Comparison of ENCODE assay signal across 8 mouse cellular contexts in the genomic region with DNA sequence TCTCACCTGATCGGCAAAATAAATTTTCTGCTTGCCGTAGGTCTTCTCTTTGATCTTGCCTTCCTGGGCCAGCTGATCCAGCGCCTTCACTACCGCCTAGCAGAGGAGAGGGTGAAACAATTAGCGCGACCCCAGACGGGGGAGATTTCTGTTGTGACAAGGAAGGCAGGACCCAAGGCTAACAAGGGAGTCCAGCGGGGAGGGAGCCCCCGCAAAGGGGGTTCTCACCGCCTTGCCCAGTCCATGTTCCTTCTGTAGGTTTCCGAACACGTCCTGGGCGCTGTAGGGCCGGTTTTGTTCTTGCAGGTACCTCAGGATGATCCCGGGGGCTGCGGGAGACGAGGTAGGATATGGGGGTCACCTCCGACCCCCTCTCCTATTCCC. TPM values are rescaled to one million over a fixed set of nuclear protein-coding genes. Genes with fewer than 3 reads are reported as not detected.
DNase-seq lines count a peak whose midpoint lies in the region; ATAC-seq and TF ChIP-seq lines count a peak whose summit lies in the region.

No protein-coding gene starts in this region.

- H3K36me3 ChIP-seq in embryonic facial prominence, embryonic 12.5 days = peaks cover 71% of the 10 kb centered on the region
- H3K36me3 ChIP-seq in intestine, postnatal 0 days (ENCODE audit: control insufficient read depth, insufficient read depth) = peaks cover 62% of the 10 kb centered on the region
- peaks cover 64% of the 10 kb centered on the region for H3K36me3 ChIP-seq in neural tube, embryonic 14.5 days (ENCODE audit: control insufficient read depth, insufficient read depth, low read length)

- H3K4me3 ChIP-seq in layer of hippocampus, adult 2 months = peak overlapping the region; percentile 87
- peak overlapping the region; percentile 72 for H3K4me3 ChIP-seq in embryonic facial prominence, embryonic 12.5 days
- peak overlapping the region; percentile 60 for H3K4me3 ChIP-seq in intestine, postnatal 0 days (ENCODE audit: low read depth, low read length)
- peak overlapping the region; percentile 75 for H3K4me3 ChIP-seq in neural tube, embryonic 14.5 days (ENCODE audit: low read depth, low read length)

- TF ChIP-seq CTCF in layer of hippocampus, adult 2 months (conservative IDR thresholded peaks at IDR 0.05) = no peak
- TF ChIP-seq CTCF in intestine, postnatal 0 days (IDR thresholded peaks at IDR 0.05; ENCODE audit: low read depth) = no peak

- peak; percentile 13; the same call in 1 of the 2 replicates for ATAC-seq in embryonic facial prominence, embryonic 12.5 days (ENCODE audit: insufficient number of reproducible peaks, insufficient read depth, low FRiP score, low TSS enrichment)
- peak; percentile 25 for ATAC-seq in intestine, postnatal 0 days
- ATAC-seq in neural tube, embryonic 14.5 days (ENCODE audit: low read depth) = no peak

- H3K9me3 ChIP-seq in embryonic facial prominence, embryonic 12.5 days = no peaks in the 10 kb centered on the region
- no peaks in the 10 kb centered on the region for H3K9me3 ChIP-seq in intestine, postnatal 0 days (ENCODE audit: control insufficient read depth)
- H3K9me3 ChIP-seq in neural tube, embryonic 14.5 days (ENCODE audit: control insufficient read depth, low read length) = no peaks in the 10 kb centered on the region

- H3K4me1 ChIP-seq in embryonic facial prominence, embryonic 12.5 days = 0 out of 2 replicates have a peak, but pooled peaks cover 8% of the 10 kb centered on the region
- H3K4me1 ChIP-seq in intestine, postnatal 0 days (replicated peaks; ENCODE audit: control insufficient read depth, insufficient read depth, low read length) = no peaks in the 10 kb centered on the region
- H3K4me1 ChIP-seq in neural tube, embryonic 14.5 days (ENCODE audit: control insufficient read depth, insufficient read depth, low read length) = 0 out of 2 replicates have a peak, but pooled peaks cover 7% of the 10 kb centered on the region

- no peaks in the 10 kb centered on the region for H3K27me3 ChIP-seq in embryonic facial prominence, embryonic 12.5 days
- H3K27me3 ChIP-seq in intestine, postnatal 0 days (replicated peaks; ENCODE audit: control insufficient read depth, insufficient read depth, low read length) = no peaks in the 10 kb centered on the region
- H3K27me3 ChIP-seq in neural tube, embryonic 14.5 days (ENCODE audit: control insufficient read depth, insufficient read depth, low read length) = no peaks in the 10 kb centered on the region

- peak overlapping the region; percentile 87 for H3K4me2 ChIP-seq in embryonic facial prominence, embryonic 12.5 days (replicated peaks)
- peak overlapping the region; percentile 88 for H3K4me2 ChIP-seq in intestine, postnatal 0 days (replicated peaks; ENCODE audit: low read depth)
- peak overlapping the region; percentile 71 for H3K4me2 ChIP-seq in neural tube, embryonic 14.5 days (ENCODE audit: low read depth, low read length)

- H3K27ac ChIP-seq in layer of hippocampus, adult 2 months = peak overlapping the region; percentile 98; the same call in 1 of the 2 replicates
- H3K27ac ChIP-seq in embryonic facial prominence, embryonic 12.5 days = peak overlapping the region; percentile 69; the same call in 1 of the 2 replicates
- H3K27ac ChIP-seq in intestine, postnatal 0 days (ENCODE audit: low read depth, low read length) = no peak overlapping the region
- H3K27ac ChIP-seq in neural tube, embryonic 14.5 days (ENCODE audit: low read depth, low read length) = no peak overlapping the region

- H3K9ac ChIP-seq in embryonic facial prominence, embryonic 12.5 days = peak overlapping the region; percentile 71
- H3K9ac ChIP-seq in intestine, postnatal 0 days (ENCODE audit: low read depth, low read length) = peak overlapping the region; percentile 73
- peak overlapping the region; percentile 44 for H3K9ac ChIP-seq in neural tube, embryonic 14.5 days (replicated peaks; ENCODE audit: low read depth, low read length)

- 0% methylated on average over 18 of the region's 18 CpGs for WGBS in embryonic facial prominence, embryonic 12.5 days
- WGBS in intestine, postnatal 0 days = 1% methylated on average over 18 of the region's 18 CpGs
- WGBS in neural tube, embryonic 14.5 days = under 1% methylated on average over 18 of the region's 18 CpGs

- no peak for DNase-seq in layer of hippocampus, adult 2 months (ENCODE audit: low spot score in 2 of 2)
- DNase-seq in layer of hippocampus, postnatal 36 days = no peak
- no peak for DNase-seq in ovary, adult 18-20 months (ENCODE audit: low spot score)
- no peak for DNase-seq in cerebellum, adult 11 months
- no peak for DNase-seq in left cerebral cortex, adult 9 months (ENCODE audit: low spot score in 2 of 2)

RNA-seq across cellular contexts. Expression of a gene that starts 0.3 kb away (rescaled TPM):
- 1 to 10 TPM; 4.4 to 4.7 TPM for total RNA-seq in layer of hippocampus, adult 2 months (2021)
- 1 to 10 TPM; 3.6 to 3.9 TPM for total RNA-seq in layer of hippocampus, postnatal 36 days (2021)
- polyA plus RNA-seq in embryonic facial prominence, embryonic 12.5 days (2016; fragmentation: Nextera tagmentation; extraction: Ambion mirVana) = 45.7 and 46.0 TPM in 2 replicates
- 9.1 and 10.5 TPM in 2 replicates for polyA plus RNA-seq in intestine, postnatal 0 days (2015; fragmentation: Nextera tagmentation; extraction: Ambion mirVana)
- 17.0 and 19.0 TPM in 2 replicates for polyA plus RNA-seq in neural tube, embryonic 14.5 days (2014; fragmentation: Nextera tagmentation; extraction: Ambion mirVana)

RNA-seq across cellular contexts. Expression of a gene that starts 7.8 kb away (rescaled TPM):
- 10 to 100 TPM; 40.0 to 41.1 TPM for total RNA-seq in layer of hippocampus, adult 2 months (2021)
- 10 to 100 TPM; 42.1 to 53.7 TPM for total RNA-seq in layer of hippocampus, postnatal 36 days (2021)
- 37.8 and 42.8 TPM in 2 replicates for polyA plus RNA-seq in embryonic facial prominence, embryonic 12.5 days (2016; fragmentation: Nextera tagmentation; extraction: Ambion mirVana)
- polyA plus RNA-seq in intestine, postnatal 0 days (2015; fragmentation: Nextera tagmentation; extraction: Ambion mirVana) = 93.3 and 96.4 TPM in 2 replicates
- 84.6 and 95.7 TPM in 2 replicates for polyA plus RNA-seq in neural tube, embryonic 14.5 days (2014; fragmentation: Nextera tagmentation; extraction: Ambion mirVana)

RNA-seq across cellular contexts. Expression of a gene that starts 12.6 kb away (rescaled TPM):
- total RNA-seq in layer of hippocampus, adult 2 months (2021) = 10 to 100 TPM; 24.9 to 25.8 TPM
- total RNA-seq in layer of hippocampus, postnatal 36 days (2021) = 10 to 100 TPM; 27.0 to 28.0 TPM
- polyA plus RNA-seq in embryonic facial prominence, embryonic 12.5 days (2016; fragmentation: Nextera tagmentation; extraction: Ambion mirVana) = 43.4 and 45.6 TPM in 2 replicates
- polyA plus RNA-seq in intestine, postnatal 0 days (2015; fragmentation: Nextera tagmentation; extraction: Ambion mirVana) = 28.0 TPM in 2 replicates
- 38.3 and 39.2 TPM in 2 replicates for polyA plus RNA-seq in neural tube, embryonic 14.5 days (2014; fragmentation: Nextera tagmentation; extraction: Ambion mirVana)

RNA-seq across cellular contexts. Expression of a gene that starts 16.7 kb away (rescaled TPM):
- under 1 TPM; 0.71 to 0.92 TPM for total RNA-seq in layer of hippocampus, adult 2 months (2021)
- total RNA-seq in layer of hippocampus, postnatal 36 days (2021) = 1 to 10 TPM in 1 of 2 experiments, under 1 TPM in 1; 0.67 to 1.7 TPM
- polyA plus RNA-seq in embryonic facial prominence, embryonic 12.5 days (2016; fragmentation: Nextera tagmentation; extraction: Ambion mirVana) = 0.15 TPM in 1 of 2 replicates, not detected in the other
- 0.08 TPM in 1 of 2 replicates, not detected in the other for polyA plus RNA-seq in intestine, postnatal 0 days (2015; fragmentation: Nextera tagmentation; extraction: Ambion mirVana)
- polyA plus RNA-seq in neural tube, embryonic 14.5 days (2014; fragmentation: Nextera tagmentation; extraction: Ambion mirVana) = 0.35 TPM in 1 of 2 replicates, not detected in the other

RNA-seq across cellular contexts. Expression of a gene that starts 24.8 kb away (rescaled TPM):
- 10 to 100 TPM; 55.0 to 56.6 TPM for total RNA-seq in layer of hippocampus, adult 2 months (2021)
- total RNA-seq in layer of hippocampus, postnatal 36 days (2021) = 10 to 100 TPM; 58.7 to 61.1 TPM
- polyA plus RNA-seq in embryonic facial prominence, embryonic 12.5 days (2016; fragmentation: Nextera tagmentation; extraction: Ambion mirVana) = 17.0 and 18.6 TPM in 2 replicates
- 10.3 and 12.3 TPM in 2 replicates for polyA plus RNA-seq in intestine, postnatal 0 days (2015; fragmentation: Nextera tagmentation; extraction: Ambion mirVana)
- polyA plus RNA-seq in neural tube, embryonic 14.5 days (2014; fragmentation: Nextera tagmentation; extraction: Ambion mirVana) = 10.6 and 17.6 TPM in 2 replicates

Comparison
In these comparisons a context has a peak if more than half of its experiments do, and no peak if none do; other contexts are left out.
1. H3K27ac ChIP-seq: peak in layer of hippocampus, adult 2 months (single experiment) and embryonic facial prominence, embryonic 12.5 days (single experiment); none in intestine, postnatal 0 days (single experiment) and neural tube, embryonic 14.5 days (single experiment).
2. Peak in every context shown above with its lines, with median percentiles within 50 percentile points of each other: H3K4me3 ChIP-seq, H3K4me2 ChIP-seq and H3K9ac ChIP-seq.